Mouse (Mus musculus) right cerebral cortex, postnatal 10 days (tissue): ENCODE results near the gene Smim4.
A peak's percentile ranks its signal among the peaks of the same experiment; 100 is the strongest.

ENCODE experiments used
- DNase-seq, 2 experiments: peaks; one replicate each; pipeline ENCODE4 v3.0.0; 2021; ENCODE audit warnings: low spot score in 2 of 2

Smim4 gene

DNA sequence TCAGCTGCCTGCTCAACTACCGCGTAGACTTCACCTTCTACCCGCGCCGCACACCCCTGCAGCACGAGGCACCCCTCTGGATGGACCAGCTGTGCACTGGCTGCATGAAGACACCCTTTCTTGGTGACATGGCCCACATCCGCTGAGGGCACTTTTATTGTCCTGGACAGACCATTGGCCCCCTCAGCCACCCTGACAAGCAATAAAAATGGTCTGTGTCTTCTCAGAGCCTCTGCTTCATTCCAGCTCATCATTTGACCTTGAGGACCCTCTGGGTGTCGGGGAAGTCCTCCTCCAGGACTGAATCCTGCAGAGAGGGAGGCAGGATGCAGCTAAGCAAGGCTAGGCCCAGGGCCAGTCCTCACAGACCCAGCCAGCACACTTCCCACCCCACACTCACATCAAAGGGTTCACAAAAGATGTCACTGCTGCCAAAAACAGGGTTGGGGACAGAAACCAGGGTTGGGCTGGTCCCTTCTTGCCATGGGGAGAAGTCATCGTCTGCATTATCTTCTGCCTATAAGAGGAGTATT lies 10.2 kb upstream of the Smim4 start:
- DNase-seq: no peak

DNA sequence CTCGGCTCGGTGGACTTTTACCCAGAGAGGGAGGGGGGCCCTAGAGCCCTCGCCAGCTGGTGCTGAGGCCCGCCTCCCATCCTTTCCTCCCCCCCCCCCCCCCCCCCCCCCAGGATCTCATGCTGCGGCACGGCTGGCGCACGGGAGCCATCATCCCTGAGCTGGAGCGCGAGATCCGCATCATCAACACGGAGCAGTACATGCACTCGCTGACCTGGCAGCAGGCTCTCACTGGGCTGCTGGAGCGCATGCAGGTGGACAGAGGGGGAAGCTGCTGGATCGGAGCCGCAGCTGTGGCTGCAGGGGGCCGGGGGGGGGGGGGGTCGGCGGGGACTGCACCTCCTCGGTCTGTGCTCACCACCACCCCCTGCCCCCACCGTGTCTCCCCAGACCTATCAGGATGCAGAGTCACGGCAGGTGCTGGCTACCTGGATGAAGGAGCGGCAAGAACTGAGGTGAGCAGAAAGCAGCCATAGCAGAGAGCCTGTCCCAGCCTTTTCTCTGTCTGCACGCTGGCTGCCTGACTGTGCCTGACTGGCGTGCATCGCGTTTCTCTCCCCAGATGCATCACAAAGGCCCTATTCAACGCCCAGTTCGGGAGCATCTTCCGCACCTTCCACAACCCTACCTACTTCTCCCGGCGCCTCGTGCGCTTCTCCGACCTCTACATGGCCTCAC lies 9.6 kb upstream of the Smim4 start:
- no peak for DNase-seq

DNA sequence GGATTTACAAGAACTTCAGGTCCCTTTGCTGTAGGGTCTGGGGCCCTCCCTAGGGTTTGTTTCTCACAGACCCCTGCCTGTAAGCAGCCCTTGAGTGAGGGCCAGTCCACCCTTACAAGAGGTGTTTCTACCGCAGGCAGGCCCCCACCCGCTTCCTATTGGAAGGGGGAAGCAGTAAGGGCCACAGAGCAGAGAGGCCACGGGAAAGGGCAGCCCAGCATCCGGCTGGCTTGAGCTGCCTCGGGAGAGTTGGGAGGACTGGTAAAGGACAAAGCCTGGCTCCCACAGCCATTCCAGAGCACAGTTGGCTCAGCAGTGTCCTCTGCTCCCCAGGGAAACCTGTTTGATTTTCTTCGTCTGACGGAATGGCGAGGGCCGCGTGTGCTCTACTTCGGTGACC lies 9.0 kb upstream of the Smim4 start:
- no peak for DNase-seq

DNA sequence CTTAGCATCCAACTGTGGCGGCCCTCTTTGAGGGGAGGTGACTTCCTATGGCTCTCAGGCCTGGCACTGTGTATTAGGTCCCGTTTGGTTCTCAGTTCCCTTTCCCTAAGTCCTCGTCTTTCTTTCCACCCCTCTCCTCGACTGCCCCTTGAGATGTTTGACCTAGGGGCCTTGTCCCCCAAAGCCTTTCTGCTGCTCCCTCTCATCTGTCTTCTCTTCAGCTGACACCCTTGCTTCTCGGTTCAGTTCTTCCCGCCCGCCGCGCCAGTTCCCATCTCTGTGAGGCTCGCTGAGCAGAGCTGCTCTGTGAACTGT lies 8.5 kb upstream of the Smim4 start:
- DNase-seq: no peak

DNA sequence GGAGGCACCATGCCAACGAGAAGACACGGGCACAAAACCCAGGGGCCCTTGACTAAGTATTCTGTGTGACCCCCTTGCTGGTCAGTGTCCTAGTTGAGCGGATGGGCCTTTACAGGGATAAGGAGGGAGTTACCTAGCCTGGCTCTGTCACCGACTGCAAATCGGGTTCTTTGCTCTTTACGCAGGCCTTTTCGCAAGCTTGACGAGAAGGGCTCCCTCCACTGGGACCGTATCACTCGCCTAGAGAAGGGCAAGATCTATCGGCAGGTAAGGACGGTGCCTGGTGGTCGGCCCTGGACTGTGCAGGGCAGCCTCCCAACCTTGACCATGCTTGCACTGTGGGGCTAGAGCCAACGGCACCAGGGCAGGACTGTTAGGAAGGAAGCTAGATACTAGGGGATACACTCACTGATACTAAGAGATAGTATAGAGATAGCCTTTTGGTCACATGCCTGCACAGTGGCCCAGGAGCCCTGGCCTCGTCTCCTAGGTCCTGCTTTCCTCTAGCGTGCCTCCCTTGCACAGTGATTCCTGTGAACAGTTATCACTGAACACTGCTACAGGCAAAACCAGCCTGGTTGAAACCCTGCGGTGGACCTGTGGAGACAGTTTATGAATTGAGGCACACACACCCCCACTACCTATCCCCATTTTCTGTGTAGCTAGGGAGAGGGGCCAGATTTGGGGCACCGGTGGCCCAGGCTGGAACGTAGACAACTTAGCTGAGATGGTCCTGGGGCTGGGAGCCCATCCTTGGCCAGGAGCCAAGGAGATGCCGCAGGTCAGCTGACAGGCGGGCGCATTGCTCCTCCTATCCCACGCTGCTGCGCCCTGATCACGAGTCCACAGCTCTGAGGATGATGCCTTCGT lies 7.9 kb upstream of the Smim4 start:
- no peak for DNase-seq

DNA sequence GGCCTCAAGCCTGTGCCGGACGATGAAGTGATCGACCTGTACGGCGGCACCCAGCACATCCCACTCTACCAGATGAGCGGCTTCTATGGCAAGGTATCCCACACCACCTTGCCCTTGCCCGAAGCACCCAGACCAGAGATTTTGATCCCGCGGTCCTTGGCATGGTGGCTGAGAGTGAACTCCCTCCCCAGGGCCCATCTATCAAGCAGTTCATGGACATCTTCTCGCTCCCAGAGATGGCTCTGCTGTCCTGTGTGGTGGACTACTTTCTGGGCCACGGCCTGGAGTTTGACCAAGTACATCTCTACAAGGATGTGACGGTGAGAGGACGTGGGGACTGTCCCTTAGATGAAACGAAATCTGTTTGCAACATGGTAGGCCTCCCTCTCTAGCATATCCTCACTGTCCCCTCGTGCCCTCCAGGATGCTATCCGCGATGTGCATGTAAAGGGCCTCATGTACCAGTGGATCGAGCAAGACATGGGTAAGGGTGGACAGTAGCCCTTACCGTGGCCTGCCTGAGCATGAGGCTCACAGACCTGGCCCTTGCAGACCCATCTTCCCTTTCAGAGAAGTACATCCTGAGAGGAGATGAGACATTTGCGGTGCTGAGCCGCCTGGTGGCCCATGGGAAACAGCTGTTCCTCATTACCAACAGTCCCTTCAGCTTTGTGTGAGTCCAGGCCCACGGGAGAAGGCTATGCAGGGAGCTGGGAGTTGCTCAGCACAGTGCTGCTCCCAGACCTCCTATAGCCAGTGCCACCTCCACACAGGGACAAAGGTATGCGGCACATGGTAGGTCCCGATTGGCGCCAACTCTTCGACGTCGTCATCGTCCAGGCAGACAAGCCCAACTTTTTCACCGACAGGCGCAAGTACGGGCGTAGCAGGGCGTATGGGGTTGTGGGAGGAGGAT lies 7.0 kb upstream of the Smim4 start:
- no peak for DNase-seq

DNA sequence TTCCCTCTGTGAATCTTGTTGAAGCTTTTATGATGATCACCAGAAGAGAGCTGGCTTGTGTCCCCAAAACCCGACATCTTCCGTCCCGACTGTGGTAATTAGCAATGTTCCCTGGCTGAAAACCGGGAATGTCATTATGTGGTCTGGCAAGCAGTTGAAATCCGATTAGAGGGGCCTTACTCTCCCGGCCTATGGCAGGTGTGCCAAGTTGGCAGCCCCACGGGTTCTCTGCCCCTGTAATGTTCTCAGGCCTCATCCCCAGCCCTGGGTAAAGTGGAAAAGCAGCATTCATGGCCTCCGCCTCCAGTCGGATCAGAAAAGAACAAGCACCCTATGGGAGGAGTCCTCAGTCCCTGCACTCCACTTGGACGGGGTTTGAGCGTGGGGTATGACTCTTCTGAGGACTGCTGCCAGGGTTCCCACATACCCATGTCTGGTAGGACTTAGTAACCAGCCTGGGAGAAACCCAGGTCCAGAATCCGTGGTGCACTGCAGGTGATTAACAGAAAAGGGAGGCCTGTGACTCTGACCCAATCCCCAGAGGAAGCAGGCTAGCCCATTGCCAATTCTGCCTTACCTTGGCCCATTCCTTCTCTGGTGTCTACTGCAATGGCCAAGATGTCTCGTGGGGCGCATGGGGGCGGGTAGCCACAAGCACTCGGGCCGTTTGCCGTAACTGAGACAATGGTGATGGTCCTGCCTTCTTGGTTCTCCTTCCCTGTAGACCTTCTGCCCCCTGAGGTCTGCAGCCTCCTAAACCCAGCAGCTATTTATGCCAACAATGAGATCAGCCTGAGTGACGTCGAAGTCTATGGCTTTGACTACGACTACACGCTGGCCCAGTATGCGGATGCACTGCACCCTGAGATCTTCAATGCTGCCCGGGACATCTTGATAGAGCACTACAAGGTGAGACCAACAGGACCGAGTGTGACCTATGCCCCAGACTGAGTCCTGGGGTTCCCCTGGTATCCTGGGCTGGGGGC lies 5.6 kb upstream of the Smim4 start:
- peak; percentile 64 to 66 for DNase-seq

DNA sequence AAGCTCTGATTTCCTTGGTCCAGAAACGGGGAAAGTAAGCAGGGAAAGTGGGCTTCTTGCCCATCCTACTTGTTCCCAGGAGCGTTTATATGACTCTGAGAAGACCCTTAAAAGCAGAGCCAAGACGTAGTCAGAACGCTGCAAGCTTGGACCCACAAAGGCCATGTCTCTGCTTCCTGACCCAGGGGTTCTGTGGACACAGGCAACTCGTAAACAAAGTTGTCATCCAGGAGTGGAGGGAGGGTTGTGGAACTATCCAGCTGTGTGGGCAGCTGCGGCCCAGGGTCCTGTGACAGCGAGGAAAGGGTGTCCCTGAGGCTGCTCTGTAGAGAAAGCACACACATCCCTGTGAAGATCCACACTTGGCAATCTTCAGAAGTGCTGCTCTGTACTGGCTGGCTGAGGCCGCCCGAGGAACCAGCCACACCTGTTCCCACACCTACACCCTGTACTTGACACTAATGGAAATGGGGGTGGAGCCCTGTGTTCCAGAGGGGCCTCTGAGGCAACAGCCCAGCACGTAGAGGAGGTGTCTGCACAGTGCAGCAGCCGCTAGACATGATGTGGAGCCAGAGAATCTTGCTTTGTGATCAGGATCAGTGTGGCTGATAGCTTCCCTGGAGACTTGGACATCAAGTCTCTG lies 4.4 kb upstream of the Smim4 start:
- DNase-seq: no peak

DNA sequence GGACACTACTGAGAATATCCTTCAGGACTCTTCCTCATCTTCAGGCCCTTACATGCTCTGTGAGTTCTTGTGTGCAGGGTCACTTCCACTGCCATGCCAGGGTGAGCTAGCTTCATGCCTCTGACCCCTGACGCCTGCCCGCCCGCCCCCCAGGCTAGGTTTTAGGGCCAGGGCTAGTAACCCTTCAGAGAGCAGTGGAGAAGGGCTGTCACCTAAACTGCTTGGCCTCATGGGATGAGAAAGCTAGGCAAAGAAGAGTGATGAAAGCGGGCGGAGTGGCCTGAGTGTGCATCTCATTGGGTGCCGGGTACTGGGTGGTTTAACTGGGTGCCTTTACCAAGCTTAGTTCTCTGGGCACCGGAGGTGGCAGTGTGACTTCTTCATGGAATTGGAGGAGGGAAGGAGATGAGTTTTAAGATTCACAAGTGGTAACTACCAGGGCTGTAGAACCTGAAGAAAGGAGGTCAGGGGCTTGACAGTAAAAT lies 3.8 kb upstream of the Smim4 start:
- no peak for DNase-seq

DNA sequence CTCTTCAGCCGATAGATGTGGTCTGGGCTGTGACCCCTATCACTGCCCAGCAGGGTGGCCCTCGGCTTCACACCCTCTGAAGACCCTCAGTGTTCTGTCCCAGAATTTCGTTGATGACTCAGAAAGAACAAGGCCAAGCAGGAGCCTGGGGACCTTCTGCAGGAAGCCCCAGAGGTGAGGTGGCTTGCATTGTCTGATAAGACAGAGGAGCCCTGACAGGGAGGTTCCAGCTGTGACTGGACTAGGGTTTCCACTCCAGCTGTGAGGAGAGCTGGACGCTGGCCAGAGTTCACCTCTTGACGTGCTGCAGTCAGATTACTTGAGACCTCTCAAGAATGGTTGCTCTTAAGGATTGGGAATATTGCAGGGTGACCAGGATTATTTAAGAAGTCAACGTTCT lies 3.3 kb upstream of the Smim4 start:
- no peak for DNase-seq

DNA sequence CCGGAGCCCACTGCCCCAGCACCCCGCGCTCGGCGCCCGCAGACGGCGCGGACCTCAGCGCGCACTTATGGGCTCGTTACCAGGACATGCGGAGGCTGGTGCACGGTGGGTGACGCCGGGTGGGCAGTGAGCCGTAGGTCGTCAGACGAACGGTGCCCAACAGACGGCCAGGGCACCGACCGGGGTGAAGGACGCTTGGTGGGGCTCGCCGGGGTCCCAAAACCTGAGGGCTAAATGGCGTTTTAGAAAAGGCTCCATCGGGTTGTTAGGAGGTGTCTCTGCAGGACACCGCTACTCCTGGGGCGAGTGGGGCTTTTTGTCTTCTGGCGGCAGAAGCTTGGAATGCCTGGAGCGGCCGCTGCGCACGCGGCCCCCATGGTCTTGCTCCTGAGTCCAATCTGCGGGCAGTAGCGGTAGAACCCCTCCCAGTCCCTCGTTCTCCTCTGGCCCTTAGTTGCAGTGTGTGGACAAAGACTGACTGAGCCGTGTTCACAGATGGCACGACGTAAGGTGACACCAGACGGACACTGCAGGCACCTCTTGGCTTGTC lies 2.6 kb upstream of the Smim4 start:
- no peak for DNase-seq

DNA sequence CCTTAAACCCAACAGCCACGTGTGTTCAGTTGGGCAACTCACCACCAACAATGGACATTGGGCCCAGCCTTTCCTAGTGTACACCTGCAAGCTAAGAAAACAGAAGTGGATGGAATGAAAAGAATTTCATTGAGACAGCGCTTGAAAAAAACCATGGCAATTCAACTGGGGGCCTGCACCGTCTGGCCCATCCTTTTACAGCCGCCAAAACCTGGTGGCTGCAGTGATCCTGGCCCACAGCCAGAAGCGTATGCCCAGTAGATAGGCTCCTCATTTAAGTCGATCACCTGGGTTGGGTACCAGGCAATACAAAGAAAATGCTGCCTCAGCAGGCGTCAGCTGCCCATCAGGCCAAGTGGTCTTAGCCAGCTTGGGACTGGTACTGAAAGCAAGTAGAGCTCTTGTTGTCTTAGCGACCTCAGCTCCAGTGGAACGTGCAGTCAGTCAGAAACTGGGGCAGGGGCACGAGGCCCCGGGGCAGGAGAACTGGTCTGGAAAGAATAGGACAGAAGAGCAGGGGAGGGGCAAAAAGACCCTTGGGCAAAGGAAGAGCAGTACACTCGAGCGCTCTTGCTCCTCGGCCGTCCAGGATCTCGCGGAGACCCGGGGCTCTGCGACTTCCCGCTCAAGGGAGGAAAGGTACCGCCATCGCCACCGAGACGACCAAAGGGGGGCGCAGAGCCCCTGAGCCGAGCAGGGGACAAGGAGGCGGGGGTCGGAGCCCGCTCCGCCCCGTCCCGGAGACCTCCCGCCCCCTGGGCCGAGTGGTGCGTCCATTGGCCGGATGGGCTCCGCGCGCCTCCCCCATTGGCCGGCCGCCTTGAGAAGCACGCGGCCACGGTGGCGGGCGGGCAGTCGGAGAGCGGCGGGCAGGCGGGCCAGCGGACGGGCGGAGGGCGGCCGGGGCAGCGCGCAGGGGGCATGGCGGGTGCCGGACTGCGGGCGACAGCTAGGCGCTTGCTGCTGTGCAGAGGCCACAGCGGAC lies 1.8 kb upstream of the Smim4 start, which contains the start of gene Nt5dc2:
TSS of gene Nt5dc2 (plus strand) at position 818 of the 985 bp plus-strand sequence.
- peak; percentile 89 to 90 for DNase-seq

DNA sequence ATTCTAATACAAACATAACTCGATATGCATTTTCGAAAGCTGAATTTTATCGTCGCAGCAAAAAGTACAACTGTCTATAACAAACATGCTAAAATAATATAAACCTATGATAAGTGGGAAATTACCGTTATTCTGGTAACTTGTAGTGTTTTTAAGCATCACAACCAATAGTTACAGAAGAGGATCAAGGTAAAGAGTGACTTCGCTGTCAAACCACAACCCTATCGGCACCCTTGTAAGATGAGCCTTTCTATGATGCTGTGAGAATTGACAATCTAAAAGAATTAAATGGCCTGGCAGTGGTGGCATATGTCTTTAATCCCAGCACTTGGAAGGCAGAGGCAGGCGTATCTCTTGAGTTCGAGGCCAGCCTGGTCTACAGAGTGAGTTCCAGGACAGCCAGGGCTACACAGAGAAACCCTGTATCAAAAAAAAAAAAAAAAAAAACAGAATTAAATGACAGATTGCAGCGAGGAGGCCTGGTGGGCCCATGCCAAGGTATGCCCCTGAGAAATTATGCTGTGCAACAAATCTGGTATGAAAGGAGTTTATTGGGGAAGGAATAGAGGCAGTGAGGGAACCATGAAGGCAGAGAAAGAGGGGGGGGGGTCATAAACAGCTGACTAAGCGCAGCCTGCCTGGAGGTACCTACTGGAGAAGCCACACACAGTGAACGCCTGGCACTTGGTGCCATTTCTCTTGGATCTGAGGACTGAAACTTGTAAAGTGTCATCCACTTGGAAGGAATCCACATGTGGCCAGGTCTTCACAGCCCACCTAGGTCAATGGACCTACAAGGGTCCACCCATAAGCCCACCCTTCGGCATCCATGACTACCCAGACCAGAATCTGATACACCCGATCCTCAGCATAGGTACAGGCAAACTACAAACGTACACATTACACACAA lies 825 bp upstream of the Smim4 start:
- DNase-seq: peak in 1 of 2 experiments; percentile 38

DNA sequence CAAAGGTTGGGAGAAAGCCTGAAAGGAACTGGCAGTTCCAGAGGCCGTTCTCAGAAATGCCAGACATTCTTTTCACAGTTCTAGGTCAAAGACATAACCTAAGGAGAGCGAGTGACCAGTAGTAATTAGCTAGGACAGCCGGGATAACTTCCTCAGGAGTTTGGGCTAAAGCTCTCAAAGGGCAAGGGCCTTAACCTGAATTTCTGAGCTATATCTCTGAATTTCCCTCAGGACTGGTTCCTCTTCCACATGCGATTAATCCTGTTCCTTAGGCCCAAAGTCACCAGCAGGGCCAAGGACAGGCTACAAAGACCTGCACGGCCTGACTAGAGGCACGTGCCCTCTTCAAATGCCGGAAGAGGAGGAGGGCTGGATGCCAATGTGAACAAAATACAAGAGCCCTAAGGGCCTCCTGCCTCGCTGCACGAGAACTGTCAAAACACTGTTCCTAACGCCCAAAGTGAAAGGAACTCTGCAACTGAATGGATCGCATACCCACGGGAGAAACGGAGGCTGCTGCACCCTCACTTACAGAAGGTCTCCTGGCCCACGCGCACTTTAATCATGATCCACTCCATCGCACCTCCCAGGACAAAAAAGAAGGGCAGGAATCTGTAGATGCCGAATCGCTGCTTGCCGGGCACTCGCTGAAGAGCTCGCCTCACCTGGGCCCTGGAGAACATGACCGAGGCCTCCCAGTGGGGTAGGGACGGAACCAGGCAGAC lies 493 bp downstream of the Smim4 start:
- peak; percentile 55 to 56 for DNase-seq

DNA sequence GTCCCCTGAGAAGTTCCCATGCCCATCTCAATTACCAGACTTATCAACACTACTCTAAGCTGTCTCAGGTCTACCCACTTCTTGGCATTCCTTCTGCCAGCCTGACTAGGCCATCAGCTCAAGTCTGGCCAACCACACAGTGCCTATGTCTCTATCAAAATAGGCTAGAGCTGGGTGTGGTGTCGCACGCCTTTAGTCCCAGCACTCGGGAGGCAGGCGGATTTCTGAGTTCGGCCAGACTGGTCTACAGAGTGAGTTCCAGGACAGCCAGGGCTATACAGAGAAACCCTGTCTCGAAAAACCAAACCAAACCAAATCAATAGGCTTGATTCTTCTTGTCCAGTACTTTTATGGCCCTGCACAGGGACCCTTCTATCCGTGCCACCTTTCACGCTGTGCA lies 1.9 kb downstream of the Smim4 start:
- peak in 1 of 2 experiments; percentile 20 for DNase-seq

DNA sequence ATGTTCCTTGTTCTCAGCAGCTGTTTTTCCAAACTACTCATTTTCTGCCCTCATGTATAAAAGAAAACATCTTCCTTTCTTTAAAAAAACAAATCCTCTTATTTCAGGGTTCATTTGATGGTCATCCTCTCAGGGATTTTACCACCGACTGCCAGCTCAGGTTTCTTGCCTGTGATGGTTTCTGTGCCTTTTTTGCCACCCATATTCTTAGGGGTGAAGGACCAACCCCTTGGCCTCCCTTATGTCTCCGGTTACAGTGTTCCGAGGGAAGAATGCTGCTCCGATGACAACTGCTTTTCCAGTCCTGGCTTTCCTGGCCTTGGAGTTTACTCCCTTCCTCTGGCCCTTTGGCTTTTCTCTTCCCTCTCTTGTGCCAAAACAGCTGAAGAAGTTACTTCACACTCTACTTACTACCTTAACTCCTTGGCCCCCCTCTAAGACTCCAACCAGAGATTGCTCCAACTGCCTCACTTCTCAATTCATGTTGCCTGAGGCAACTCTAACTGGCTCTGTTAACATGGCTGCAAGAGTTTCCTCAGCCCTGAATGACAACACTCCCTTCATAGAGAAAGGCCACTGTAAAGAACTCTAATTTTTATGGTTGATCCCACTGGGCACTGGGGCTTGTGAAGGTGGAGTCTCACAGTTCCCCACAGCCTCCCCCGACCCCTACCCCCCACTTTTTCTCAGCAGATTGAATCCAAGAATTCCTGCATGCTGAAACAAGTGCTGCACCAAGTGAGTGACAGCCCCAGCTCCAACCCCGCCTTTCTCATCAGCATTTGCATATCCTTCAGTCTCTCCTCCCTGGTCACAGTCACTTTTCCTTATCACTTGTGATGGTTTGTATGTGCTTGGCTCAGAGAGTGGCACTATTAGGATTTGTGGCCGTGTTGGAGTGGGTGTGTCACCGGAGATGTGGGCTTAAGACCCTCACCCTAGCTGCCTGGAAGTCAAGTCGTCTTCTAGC lies 3.4 kb downstream of the Smim4 start:
- DNase-seq: no peak
